Mouse (Mus musculus): ENCODE data around the gene Ptpa. TPM values are rescaled to one million over a fixed set of nuclear protein-coding genes. Genes with fewer than 3 reads are reported as not detected.

The Ptpa gene
- polyA plus RNA-seq, 3 experiments from 2014 or later = 36.5 to 78.0 (median 49.8) TPM

DNA sequence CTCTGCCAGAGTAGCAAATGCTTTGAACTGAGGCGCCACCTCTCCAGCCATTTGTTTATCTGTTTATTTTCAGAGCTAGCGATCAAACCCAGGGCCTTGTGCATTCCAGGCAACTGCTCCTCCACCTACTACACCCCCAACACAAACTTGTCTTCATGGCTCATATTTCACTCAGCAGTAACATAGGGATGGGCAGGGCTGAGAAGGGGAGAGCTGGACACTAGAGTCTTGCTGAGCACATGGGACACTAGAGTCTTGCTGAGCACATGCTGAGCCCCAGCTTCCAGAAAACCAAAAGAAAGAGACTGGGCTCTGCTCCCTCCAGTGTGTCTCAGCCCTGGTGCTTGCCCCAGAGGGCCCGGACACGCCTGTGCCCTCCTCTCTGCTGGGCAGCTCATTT is 50.9 kb downstream of the Ptpa start:
- ATAC-seq = no peak

DNA sequence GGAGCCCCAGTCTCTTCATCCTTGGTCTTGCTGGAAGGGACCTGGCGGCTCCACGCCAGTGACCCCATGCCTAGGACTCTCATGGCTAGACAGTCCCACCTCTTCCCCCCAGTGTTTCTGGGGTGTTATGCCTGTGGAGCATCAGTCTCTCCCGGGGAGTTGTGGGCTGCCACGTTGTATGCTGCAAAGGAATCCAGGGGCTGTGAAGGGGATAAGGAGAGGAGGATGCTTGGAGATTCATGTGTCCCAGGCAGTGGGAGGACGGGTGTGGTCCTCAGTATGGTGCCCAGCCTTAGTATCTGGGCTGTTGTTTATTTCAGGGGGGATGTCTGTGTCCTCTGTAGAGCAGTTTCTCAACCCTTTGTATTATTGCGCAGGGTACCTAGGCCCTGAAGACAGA is 53.2 kb downstream of the Ptpa start:
- ATAC-seq = no peak

DNA sequence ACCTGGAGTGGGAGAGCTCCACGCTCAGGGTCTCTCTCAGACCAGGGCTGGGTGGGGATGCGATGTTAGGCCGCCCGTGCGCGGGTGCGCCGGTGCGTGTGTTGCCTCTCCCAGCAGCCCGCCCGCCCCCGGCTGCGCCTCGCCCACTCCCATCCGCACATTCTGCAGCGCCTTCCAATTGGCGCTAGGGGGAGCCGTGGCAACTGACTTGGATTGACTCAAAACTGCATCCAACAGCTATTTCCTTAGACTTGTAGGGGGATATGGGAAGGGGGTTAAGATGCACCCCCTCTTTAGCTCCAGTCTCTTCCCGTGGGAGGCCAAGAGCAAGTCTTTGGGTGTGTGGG is 53.9 kb downstream of the Ptpa start:
- ATAC-seq = peak; percentile 58

DNA sequence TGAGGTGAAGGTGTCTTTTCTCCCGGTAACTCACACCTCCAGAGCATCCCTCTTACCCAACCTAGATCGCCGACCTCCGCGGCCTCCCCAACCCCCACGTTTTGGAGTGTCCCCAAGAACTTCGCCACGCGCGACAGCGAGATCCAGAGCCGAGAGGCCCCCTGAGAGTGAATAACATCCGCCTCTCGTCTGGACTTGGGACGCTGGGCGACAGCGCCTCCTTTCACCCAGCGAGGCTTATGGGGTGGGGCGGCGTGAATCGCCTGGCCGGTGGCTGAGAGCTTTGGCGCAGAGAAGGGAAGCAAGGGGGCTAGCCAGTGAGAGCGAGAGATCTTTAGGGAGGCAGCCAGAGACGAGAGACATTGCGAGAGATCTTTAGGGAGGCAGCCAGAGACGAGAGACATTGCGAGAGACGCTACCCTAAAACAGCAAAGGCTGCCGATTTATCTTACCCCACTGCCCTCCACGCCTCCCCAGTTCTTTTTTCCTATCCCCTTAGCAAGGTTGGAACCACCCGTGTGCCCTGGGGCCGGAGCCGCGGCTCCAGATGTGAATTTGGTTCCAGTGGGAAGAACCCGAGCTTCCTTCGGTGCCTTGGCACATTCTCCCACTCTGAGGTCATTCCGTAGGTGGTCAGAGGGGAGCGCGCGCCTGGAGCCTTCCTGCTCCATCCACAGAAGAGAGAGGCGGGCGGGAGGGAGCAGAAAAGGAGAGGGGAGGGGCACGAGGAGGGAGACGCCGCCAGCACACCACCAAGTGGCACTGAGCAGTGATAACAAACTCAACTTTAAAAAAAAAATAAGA is 54.5 kb downstream of the Ptpa start:
- peak; percentile 23 for ATAC-seq

DNA sequence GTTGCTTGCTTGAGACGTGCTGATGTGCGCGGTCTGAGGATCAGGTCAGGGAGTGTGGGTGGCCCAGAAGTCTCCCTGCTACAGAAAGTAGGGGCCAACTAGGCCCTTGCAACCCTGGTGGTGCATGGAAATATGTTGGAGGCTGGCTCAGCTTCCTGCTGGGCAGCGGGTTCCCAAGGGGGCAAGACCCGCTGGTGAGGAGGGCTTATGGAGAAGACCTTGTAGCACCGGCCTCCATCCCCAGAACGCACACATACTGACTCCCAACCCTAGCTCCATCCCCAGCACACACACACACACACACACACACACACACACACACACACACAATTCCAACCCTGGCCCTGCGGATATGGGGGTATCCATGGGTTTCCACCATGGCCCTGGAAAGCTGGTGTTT is 55.2 kb downstream of the Ptpa start:
- no peak for ATAC-seq

DNA sequence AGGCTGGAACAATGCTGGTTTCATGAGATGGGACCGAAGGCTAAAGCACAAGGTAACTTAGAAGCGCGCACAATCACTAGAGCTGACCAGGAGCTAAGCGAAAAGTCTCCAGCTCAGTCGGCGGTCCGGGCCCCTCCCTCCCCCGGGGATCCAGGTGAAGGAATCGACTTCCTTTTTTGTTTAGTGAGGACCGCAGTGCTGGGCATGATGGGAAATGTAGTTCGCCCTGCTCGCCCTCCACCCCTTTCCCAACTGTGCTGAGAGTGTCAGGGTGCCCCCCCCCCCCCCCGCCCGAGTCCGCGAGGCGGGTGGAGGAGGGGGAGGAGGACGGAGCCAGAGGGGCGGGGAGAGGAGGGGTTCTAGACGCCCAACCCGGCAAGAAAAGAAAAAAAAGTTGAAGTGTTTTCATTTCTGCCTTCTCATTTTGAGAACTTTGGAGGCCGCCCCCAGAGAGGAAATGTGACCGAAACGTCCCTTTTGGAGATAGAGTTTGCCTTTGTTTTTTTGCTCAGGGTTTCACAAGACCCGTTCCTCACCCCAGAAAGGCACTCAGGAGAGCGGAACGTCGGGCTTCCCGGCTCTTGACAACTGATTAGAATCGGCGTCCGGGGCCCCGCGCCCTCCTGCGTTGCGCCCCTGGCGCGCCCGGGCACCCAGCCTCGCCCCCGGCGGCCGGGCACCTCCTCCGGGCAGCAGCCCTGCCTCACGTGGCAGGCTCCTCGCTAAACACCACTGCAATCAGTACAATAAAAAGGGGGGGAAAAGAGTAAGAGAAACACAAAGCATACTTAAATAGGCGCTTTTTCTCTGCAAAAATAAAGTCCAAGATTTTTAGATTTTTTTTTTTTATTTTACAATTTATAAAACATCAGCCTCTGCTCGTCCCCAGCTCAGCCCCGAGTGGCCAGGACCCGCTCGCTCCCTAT is 56.2 kb downstream of the Ptpa start:
- ATAC-seq = peak; percentile 45

DNA sequence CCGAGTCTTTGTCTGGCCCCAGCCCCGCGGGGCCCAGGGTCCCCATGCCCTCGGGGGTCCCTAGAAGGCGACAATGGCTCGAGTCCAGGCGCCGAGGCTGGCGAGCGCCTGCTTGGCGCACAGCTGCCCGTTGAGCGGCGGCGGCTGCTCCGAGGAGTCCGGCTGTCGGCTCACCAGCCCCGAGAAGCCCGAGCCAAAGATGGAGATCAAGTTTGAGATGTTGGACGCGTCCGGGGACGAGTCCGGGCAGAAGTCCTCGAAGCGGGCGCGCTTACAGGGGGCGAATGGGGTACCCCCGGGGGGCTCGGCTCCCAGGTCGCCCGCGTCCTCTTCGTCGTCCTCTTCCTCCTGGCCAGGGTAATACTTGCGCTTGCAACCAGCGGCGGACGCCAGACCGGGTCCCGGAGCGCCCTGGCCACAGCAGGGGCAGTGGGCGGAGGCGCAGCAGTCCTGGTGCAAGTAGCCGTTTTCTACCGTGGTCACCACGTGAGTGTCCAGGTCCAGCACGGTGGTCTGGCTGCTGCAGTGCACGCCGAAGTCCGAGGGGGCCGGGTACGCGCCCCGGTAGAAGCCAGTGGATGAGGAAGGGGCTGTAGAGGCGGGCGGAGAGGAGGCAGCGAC is 57.0 kb downstream of the Ptpa start:
- ATAC-seq = no peak

DNA sequence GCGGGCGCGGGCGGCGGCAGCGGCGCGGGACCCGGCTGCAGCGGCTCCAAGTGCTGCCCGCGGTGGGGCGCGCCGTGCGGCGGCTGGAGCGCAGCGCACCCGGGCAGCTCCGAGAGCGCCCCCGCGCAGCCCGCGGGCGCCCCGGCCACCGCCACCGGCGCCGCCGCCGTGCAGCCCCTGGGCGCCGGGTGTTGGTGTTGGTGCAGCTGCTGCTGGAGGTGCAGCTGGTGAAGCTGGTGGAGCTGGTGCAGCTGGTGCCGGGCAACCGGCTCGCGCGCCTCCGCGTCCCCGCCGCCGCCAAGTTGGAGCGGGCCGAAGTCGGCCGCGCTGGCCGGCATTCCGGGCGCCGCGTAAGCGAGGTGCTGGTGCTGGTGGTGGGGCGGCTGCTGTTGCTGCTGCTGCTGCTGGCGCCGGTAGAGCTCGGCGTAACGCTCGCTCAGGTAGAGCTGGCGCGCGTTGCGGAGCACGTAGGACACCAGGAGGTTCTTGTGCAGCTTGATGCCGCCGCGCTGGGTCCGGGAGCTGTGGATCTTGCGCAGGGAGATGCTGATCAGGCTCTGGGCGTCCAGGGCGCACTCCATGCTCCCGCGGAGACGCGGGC is 57.7 kb downstream of the Ptpa start:
- ATAC-seq = no peak

DNA sequence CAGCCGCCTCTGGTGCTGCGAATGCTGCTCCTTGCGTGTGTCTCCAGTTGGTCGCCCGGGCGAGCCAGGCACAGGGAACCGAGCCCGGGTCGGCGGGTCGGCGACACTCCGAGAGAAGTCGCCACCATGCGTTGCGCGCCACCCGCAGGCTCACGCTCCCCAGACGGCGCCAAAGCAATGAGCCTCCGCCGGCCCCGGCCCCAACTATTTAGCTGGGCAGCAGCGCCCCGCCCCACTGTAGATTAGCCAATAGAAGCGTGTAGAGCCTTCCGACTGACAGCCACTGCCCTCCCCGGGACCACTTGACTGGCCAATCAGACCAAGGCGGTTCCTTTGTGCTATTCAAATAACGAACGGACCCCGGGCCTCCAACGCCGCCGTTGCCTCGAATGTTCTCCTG is 58.2 kb downstream of the Ptpa start, which contains the start of gene Ier5l:
TSS of gene Ier5l (minus strand) at position 181 of the 400 bp plus-strand sequence.
- ATAC-seq = peak; percentile 37

DNA sequence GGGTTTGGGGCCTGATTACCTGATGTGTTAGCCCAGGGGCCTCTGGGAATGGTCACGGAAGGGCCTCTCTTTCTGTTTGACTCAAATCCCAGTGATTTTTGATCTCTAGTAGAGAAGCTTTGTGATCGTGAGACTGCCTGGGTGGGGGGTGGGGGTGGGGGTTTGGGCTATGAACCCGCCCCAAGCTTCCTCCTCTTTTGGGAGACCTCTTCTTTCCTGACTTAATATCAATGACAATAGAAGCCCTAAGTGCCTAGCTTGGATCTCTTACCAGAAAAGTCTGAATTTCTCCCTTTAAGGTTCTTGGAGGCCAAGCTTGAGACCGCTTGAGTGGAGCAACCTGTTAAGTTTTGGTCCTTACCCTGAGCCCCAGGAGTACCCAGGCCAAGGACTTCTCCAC is 58.9 kb downstream of the Ptpa start:
- no peak for ATAC-seq

DNA sequence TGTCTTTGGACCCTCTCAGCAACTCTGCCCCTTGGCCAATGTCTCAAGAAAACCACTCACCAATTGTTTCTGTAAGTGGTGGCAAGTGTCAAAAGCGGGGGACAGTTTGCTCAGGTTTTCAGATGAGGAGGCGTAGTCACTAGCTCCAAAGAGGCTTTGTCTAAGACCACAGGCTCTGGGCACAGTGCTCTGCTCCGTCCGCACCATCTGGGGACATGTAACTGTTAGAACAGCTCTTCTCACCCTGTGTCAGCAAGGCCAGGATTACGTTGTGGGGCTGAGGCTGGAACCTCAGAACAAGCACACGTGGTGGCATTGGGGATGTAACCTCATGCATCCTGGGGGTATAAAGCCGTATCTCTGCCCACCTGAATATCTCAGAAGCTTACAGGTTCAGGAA is 59.6 kb downstream of the Ptpa start:
- ATAC-seq = no peak

DNA sequence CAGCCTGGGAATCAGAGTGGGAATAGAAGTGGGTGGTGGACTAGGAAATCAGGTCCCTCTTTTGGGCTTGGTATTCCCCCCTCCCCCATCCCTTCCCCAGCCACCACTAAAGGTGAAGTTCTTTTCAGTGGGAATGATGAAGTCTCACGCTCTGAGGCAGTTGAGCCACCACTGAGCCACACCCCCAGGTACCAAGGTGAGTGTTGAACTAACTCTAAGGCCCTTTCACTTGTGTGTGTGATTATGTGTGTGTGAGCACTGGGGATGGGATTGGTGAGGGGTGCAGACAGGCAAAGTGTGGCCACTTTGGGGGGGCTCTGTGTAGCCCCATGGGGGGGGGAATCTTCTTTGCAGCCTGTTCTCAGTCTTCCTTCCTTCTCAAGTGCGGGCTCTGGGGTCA is 60.4 kb downstream of the Ptpa start:
- no peak for ATAC-seq

DNA sequence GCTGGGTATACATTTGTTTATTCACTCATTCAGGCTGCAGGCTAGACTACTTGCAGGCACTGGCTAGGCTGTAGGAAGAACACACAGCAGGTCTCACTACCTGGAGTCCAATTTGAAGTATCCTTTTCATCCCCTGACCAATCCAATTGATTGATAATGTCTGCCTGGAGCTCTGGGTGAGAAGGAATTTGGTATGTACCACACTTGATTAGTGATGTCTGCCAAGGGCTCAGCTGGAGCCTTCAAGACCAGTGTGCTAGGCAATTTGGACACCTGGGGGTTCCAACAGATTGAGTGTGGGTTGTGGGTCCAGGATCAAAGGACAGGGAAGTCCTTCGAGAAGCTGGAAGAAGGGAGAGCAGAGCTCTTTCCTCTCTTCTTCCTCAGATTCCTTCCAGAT is 62.7 kb downstream of the Ptpa start:
- no peak for ATAC-seq

DNA sequence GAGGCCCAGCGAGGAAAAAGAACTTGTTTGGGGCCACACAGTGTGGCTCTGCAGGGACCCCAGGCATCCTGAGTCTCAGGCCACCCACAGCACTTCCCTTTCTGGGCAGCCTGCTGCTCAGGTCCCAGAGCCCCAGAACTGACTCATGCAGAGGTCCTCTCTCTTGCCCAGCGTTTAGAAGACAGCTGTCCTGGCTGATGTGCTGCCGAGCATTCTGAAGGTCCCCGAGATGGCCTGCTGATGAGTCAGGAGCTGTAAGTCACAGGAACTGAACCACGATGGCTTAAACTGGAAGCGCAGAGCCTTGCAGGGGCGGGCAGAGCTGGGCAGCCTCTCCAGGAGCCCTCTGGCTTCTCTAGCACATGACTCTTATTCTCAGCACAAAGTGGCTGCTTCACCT is 71.8 kb downstream of the Ptpa start:
- no peak for ATAC-seq

DNA sequence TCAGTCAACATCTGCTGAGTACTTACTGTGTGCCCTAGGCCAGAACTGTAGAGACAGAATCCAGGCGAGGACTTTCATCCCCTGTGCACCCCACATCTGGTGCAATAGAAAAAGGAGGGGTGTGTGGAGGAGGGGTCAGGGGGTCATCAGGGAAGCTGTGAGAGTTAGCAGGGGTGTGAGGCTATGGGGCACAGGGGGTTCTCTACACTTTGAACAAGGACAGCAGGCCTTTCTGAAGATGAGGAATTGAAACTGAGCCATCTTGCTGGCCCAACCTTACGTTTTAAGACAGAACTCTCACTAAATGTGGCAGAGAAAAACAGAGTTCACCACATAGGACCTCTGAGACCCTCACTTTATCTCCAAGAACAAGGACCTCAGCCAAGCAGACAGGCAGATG is 74.5 kb downstream of the Ptpa start:
- no peak for ATAC-seq

DNA sequence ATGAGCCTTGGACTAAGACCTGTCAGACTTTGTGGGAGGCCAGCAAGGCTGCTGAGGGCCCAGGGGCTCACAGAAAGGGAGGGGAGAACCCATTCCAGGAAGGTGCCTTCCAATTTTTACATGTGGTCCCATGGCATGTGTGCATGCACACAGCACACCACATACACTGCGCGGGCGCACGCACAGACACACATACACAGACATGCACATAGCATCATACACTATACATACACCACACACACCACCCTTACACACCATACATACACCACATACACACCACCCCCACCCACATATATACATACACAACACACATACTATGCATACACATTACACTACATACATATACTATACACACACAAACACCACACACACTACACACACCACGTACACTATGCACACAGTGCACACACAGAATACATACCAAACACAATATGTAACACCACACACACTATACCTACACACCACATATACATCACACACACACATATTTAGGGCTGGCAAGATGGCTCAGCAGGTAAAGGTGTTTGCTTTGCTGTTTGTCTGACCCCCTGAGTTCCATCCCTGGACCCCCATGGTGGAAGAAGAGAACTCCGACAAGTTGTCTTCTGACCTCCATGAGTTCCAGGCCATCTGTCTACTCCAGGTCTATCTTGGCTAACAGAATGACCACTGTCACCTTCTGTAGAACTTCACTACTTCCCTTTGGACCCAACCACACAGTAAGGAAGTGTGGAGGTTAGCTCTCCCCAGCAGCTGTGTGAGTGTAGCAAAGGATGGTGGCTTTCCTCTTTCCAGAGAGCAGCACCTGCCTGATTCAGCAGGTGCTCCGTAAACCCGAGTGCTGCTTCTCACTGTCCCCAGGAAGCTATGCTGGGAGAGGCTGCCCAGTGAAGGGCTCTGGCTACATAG is 79.4 kb downstream of the Ptpa start:
- ATAC-seq = no peak

DNA sequence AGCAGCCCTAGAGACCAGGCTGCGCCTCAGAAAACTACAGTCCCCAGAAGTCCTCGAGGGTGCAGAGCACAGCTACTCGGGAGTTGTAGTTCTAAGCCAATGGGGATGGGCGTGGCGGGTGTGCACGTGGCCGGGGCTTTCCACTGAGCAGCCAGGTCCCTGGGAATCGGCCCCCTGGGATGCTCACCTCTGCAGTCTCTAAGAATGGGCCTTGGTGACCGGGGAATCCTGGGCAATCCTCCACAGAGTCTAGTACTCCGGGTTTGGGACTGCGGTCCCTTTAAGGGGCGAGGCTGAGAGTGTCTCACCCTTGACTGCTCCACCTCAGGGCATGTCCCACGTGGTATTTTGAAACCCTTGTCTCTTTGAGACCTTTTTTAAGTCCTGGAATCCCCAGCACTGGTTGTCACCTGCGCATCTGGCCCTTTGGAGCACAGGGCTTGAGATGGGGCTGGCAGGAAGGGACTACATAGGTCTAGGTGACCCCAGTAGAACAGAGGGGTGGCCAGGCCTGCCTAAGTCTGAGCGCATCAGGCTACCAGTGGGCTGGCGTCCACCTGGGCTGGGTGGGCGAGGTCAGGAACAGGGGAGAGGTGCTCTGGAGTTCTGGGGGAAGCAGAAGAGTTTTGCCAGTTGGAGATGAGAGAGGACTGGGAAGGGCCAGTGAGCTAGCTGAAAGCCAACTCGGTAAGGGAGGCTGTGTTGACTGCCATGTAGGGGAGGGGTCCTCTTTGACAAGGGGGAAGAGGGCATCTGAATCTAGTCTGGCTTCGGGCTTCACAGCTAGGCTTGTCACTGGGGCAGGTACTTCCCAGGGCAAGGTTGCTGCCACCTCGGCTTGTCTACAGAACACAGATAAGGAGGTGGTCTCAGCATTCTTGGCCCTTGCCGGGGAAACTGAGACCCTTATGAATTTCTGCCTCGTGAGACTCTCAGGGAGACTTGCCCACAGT is 80.3 kb downstream of the Ptpa start:
- ATAC-seq = peak; percentile 98
